Mouse (Mus musculus) limb, embryonic 11.5 days (tissue): ENCODE results near the gene Tmem121. TPM values are rescaled to one million over a fixed set of nuclear protein-coding genes. Genes with fewer than 3 reads are reported as not detected.
A peak's percentile ranks its signal among the peaks of the same experiment; 100 is the strongest.

ENCODE experiments used
- ATAC-seq: fragments of 200-750 bp; cut with Nextera tagmentation; 2 replicates; pipeline ENCODE4 v1.8.0; 2017; ENCODE audit warnings: low read depth; ENCODE audit not compliant: insufficient number of reproducible peaks, low FRiP score, low TSS enrichment
- DNase-seq: peaks from one replicate; pipeline ENCODE4 v3.0.0-alpha.2; 2015; ENCODE audit warnings: low spot score
- H3K27ac ChIP-seq: fragments of 300-500 bp; sonication (generic); replicated peaks from 2 replicates; pipeline ENCODE4 v1.5.1; 2014; ENCODE audit warnings: low read depth, mild to moderate bottlenecking, low read length
- H3K27me3 ChIP-seq: fragments of 300-500 bp; sonication (generic); 2 replicates; pipeline ENCODE4 v1.6.1; 2014; ENCODE audit warnings: mild to moderate bottlenecking, low read length, mixed read lengths; ENCODE audit not compliant: control insufficient read depth, insufficient read depth
- H3K36me3 ChIP-seq: fragments of 300-500 bp; sonication (generic); 2 replicates; pipeline ENCODE4 v1.6.1; 2014; ENCODE audit warnings: mild to moderate bottlenecking, low read length, moderate library complexity, mixed read lengths; ENCODE audit not compliant: control insufficient read depth, insufficient read depth
- H3K4me1 ChIP-seq: fragments of 300-500 bp; sonication (generic); 2 replicates; pipeline ENCODE4 v1.6.1; 2014; ENCODE audit warnings: low read length, mixed read lengths; ENCODE audit not compliant: control insufficient read depth, insufficient read depth
- H3K4me2 ChIP-seq: fragments of 300-500 bp; sonication (generic); 2 replicates; pipeline ENCODE4 v1.6.1; 2014; ENCODE audit warnings: low read depth, mild to moderate bottlenecking, moderate library complexity; ENCODE audit not compliant: severe bottlenecking
- H3K4me3 ChIP-seq: fragments of 300-500 bp; sonication (generic); 2 replicates; pipeline ENCODE4 v1.5.1; 2014; ENCODE audit warnings: low read depth, low read length
- H3K9ac ChIP-seq: fragments of 300-500 bp; sonication (generic); 2 replicates; pipeline ENCODE4 v1.6.1; 2014; ENCODE audit warnings: mild to moderate bottlenecking, low read length
- H3K9me3 ChIP-seq: fragments of 300-500 bp; sonication (generic); 2 replicates; pipeline ENCODE4 v1.6.1; 2016; ENCODE audit warnings: low read length; ENCODE audit not compliant: control insufficient read depth
- WGBS: fragments of 180-500 bp; shearing (Covaris S2); extraction: QIAGEN DNeasy Blood & Tissue Kit; methylation state at CpG from one replicate; pipeline ENCODE4 v1.1.7; 2014; 5-methylcytosine and 5-hydroxymethylcytosine counted together
- polyA plus RNA-seq: library from polyadenylated mRNA; unstranded; fragments of >200 nt; fragmentation: Nextera tagmentation; extraction: Ambion mirVana; gene quantifications from 2 replicates; pipeline ENCODE4 v1.2.1, GENCODE M21; 2014

Gene Tmem121
- polyA plus RNA-seq, 1 experiment from 2014 or later = 12.0 TPM

DNA sequence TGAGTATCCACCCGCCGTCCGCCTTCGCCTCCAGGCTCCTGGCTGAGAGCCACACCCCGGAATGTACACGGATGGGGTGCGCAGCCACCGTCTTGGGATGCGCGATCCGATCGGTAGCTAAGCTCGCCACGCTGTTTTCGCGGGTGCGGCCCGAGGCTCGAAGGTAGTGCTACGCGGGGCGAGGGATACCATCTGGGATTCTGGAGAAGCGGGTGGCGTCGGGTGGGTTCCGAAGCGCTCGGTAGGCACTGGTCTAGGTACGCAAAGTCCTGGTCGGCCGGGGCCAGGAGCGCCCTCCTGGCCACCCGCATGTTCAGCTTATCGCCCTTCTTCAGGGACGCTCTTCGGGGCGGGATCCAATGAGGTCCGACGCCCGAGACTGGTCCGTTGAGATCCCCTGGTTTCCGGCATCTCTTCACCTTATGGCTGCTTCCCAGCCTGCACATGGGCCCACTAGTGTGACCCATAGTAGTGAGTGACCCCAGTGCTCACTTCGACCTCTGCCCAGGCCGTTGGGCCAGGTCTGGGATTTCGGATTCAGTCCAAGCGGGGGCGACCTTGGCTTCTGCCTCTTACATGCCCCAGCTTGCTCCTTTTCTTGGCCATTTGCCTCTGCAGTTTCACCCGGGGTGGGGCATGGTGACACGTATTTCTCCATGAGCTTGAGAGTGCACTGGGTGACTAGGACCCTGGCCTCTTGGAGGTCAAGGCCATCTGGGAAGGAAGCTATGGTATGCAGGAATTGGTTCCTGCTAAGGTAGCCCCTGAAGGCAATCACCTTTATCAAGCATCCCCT is 44.9 kb upstream of the Tmem121 start:
- Histone ChIP-seq H3K4me3 (peak overlapping the region; percentile 40), H3K27ac (no peak overlapping the region), H3K9ac (no peak overlapping the region), H3K9me3 (no peaks in the 10 kb centered on the region), H3K4me1 (peaks cover 16% of the 10 kb centered on the region), H3K27me3 (peaks cover 23% of the 10 kb centered on the region), H3K36me3 (peaks cover 17% of the 10 kb centered on the region), H3K4me2 (peak overlapping the region; percentile 80)
- ATAC-seq (no peak), DNase-seq (no peak)
- WGBS = 3% methylated on average over 49 of the region's 49 CpGs

DNA sequence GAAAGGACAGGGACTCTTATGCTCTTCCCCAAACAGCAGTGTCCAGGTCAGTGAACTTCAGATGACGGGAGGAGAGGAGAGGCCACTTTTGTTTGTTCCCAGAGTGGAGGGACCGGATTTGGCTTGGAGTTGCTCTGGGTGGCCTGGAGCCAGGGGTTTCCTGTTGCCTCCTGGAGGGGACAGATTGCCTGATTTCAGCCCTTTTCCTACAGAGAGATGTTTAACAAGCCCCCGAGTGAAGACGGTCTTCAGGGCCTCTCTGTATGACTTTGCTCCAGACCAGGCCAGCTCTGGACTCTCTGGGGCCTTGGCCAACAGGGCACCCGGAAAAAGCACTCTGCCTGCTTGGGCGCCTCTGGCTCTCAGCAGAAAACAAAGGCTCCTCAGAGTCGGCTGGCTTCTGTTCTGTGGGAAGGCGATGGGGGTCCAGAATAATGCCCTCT is 44.2 kb upstream of the Tmem121 start:
- ATAC-seq (no peak), DNase-seq (no peak)
- H3K27ac ChIP-seq = no peak overlapping the region
- H3K27me3 ChIP-seq = peaks cover 28% of the 10 kb centered on the region
- peaks cover 16% of the 10 kb centered on the region for H3K4me1 ChIP-seq
- peaks cover 13% of the 10 kb centered on the region for H3K36me3 ChIP-seq
- H3K4me2 ChIP-seq = no peak overlapping the region
- 71% methylated on average over 8 of the region's 8 CpGs for WGBS
- H3K9ac ChIP-seq = no peak overlapping the region
- no peaks in the 10 kb centered on the region for H3K9me3 ChIP-seq
- no peak overlapping the region for H3K4me3 ChIP-seq

GRCm38 (mm10) chr12:113142021-113142975 is 43.4 kb upstream of the Tmem121 start:
- peaks cover 35% of the 10 kb centered on the region for H3K27me3 ChIP-seq
- peak overlapping the region; percentile 30 for H3K9ac ChIP-seq
- H3K27ac ChIP-seq = no peak overlapping the region; the same call in 1 of the 2 replicates
- peak overlapping the region; percentile 6; the same call in 1 of the 2 replicates for H3K4me3 ChIP-seq
- ATAC-seq (no peak; the same call in 1 of the 2 replicates), DNase-seq (peak; percentile 61)
- H3K4me2 ChIP-seq = peak overlapping the region; percentile 22; the same call in 1 of the 2 replicates
- H3K4me1 ChIP-seq = peaks cover 16% of the 10 kb centered on the region
- peaks cover 8% of the 10 kb centered on the region for H3K36me3 ChIP-seq
- WGBS = 19% methylated on average over 15 of the region's 15 CpGs
- H3K9me3 ChIP-seq = no peaks in the 10 kb centered on the region

DNA sequence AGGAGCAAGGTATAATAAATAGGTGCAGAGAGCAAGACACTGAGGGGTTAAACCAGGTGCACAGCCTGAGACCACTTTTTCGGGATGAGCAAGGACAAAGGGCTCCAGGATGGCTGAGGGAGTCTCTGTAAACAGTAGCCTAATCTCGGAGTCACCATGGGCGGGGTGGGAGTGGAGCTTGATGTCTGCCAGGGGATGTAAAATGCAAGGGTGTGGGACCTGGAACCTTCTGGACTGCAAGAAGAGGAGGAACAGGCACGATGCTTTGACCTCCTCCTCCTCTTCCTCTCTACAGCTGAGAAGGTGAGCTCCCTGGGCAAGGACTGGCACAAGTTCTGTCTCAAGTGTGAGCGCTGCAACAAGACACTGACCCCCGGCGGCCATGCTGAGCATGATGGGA is 42.6 kb upstream of the Tmem121 start:
- WGBS = 62% methylated on average over 7 of the region's 7 CpGs
- no peak overlapping the region; the same call in 1 of the 2 replicates for H3K27ac ChIP-seq

GRCm38 (mm10) chr12:113144001-113144756 is 41.6 kb upstream of the Tmem121 start:
- H3K9ac ChIP-seq = no peak overlapping the region

More for the DNA sequence above, 42.6 kb upstream of the Tmem121 start:
- H3K27me3 ChIP-seq = peaks cover 39% of the 10 kb centered on the region
- DNase-seq (no peak), ATAC-seq (no peak)
- peaks cover 16% of the 10 kb centered on the region for H3K4me1 ChIP-seq
- H3K36me3 ChIP-seq = peaks cover 2% of the 10 kb centered on the region; the same call in 1 of the 2 replicates
- H3K4me3 ChIP-seq = no peak overlapping the region
- H3K9ac ChIP-seq = peak overlapping the region; percentile 30
- H3K4me2 ChIP-seq = peak overlapping the region; percentile 22; the same call in 1 of the 2 replicates
- H3K9me3 ChIP-seq = no peaks in the 10 kb centered on the region

DNA sequence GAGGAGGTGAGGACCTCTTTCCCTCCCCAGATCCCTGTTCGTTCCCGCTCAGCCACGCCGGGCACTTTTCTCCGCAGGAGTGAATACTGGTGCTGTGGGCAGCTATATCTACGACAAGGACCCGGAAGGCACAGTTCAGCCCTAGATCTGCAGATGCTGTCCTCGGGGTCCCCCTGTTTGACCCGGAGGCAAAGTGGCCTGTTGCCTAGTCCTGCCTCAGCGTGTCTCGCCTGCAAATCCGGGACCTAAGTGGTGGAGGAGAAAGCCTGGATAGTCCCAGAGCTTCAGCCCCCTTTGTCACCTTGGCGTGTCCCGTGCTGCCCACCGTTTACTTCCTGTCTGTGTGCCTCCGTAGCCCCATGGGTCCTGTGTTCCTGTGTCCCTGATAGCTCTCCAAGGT is 40.8 kb upstream of the Tmem121 start:
- Histone ChIP-seq H3K4me2 (no peak overlapping the region), H3K4me3 (no peak overlapping the region), H3K27ac (no peak overlapping the region), H3K9me3 (no peaks in the 10 kb centered on the region), H3K27me3 (peaks cover 43% of the 10 kb centered on the region), H3K36me3 (no peaks in the 10 kb centered on the region), H3K4me1 (peaks cover 8% of the 10 kb centered on the region), H3K9ac (no peak overlapping the region)
- DNase-seq (no peak), ATAC-seq (no peak)
- WGBS = 90% methylated on average over 16 of the region's 16 CpGs

More at GRCm38 (mm10) chr12:113144001-113144756, 41.6 kb upstream of the Tmem121 start:
- H3K36me3 ChIP-seq = no peaks in the 10 kb centered on the region
- no peak overlapping the region for H3K4me3 ChIP-seq
- no peaks in the 10 kb centered on the region for H3K9me3 ChIP-seq
- DNase-seq = peak; percentile 48
- peaks cover 39% of the 10 kb centered on the region for H3K27me3 ChIP-seq
- no peak overlapping the region for H3K27ac ChIP-seq
- H3K4me1 ChIP-seq = peaks cover 14% of the 10 kb centered on the region
- H3K4me2 ChIP-seq = no peak overlapping the region
- WGBS = 72% methylated on average over 20 of the region's 20 CpGs
- ATAC-seq = no peak

DNA sequence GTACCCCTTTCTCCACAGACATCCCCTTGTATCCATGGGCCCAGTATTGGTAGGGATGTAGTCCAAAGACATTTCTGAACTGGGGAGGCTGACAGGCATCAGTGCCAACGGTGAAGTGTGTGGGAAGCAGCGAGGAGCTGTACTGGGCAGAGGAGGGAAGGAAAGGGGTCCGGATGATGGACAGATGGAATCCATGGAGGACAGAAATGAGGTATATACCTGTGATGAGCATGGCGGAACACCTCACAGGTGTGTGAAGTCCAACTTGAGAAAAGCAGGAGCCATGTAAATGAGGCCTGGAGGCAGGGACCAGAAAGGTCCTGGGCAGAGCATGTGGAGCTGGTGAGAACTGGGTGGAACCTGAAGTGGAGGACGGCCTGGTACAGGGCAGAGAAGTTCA is 40.1 kb upstream of the Tmem121 start:
- Histone ChIP-seq H3K4me3 (no peak overlapping the region), H3K4me2 (no peak overlapping the region), H3K4me1 (peaks cover 8% of the 10 kb centered on the region), H3K27ac (no peak overlapping the region), H3K27me3 (peaks cover 42% of the 10 kb centered on the region), H3K36me3 (no peaks in the 10 kb centered on the region), H3K9me3 (no peaks in the 10 kb centered on the region), H3K9ac (no peak overlapping the region)
- DNase-seq (no peak), ATAC-seq (no peak)
- 89% methylated on average over 5 of the region's 5 CpGs for WGBS
